Mouse (Mus musculus) midbrain, embryonic 12.5 days (tissue): ENCODE results near the gene Cd5. TPM values are rescaled to one million over a fixed set of nuclear protein-coding genes. Genes with fewer than 3 reads are reported as not detected.
A peak's percentile ranks its signal among the peaks of the same experiment; 100 is the strongest.

ENCODE experiments used
- ATAC-seq: fragments of 200-750 bp; cut with Nextera tagmentation; 2 replicates; pipeline ENCODE4 v1.8.0; 2017; ENCODE audit warnings: low read depth, moderate TSS enrichment, moderate library complexity; ENCODE audit not compliant: low FRiP score
- H3K27ac ChIP-seq: fragments of 300-500 bp; sonication (generic); replicated peaks from 2 replicates; pipeline ENCODE4 v1.5.1; 2016; ENCODE audit warnings: mild to moderate bottlenecking
- H3K27me3 ChIP-seq: fragments of 300-500 bp; sonication (generic); 2 replicates; pipeline ENCODE4 v1.6.1; 2016; ENCODE audit warnings: mild to moderate bottlenecking
- H3K36me3 ChIP-seq: fragments of 300-500 bp; sonication (generic); 2 replicates; pipeline ENCODE4 v1.6.1; 2016
- H3K4me1 ChIP-seq: fragments of 300-500 bp; sonication (generic); 2 replicates; pipeline ENCODE4 v1.6.1; 2016
- H3K4me2 ChIP-seq: fragments of 300-500 bp; sonication (generic); replicated peaks from 2 replicates; pipeline ENCODE4 v1.6.1; 2016; ENCODE audit warnings: mild to moderate bottlenecking, moderate library complexity
- H3K4me3 ChIP-seq: fragments of 300-500 bp; sonication (generic); 2 replicates; pipeline ENCODE4 v1.5.1; 2016; ENCODE audit warnings: mild to moderate bottlenecking
- H3K9ac ChIP-seq: fragments of 300-500 bp; sonication (generic); replicated peaks from 2 replicates; pipeline ENCODE4 v1.6.1; 2016; ENCODE audit warnings: mild to moderate bottlenecking, moderate library complexity
- H3K9me3 ChIP-seq: fragments of 300-500 bp; sonication (generic); 2 replicates; pipeline ENCODE4 v1.6.1; 2016; ENCODE audit warnings: mild to moderate bottlenecking
- WGBS: fragments of 180-500 bp; shearing (Covaris S2); methylation state at CpG from one replicate; pipeline ENCODE4 v1.1.7; 2016; 5-methylcytosine and 5-hydroxymethylcytosine counted together
- polyA plus RNA-seq: library from polyadenylated mRNA; unstranded; fragments of >200 nt; fragmentation: Nextera tagmentation; extraction: Ambion mirVana; gene quantifications from 2 replicates; pipeline ENCODE4 v1.2.1, GENCODE M21; 2016

Cd5 gene
- polyA plus RNA-seq, 1 experiment from 2014 or later, result 0.32 TPM

- peak; percentile 88 for ATAC-seq
- Histone ChIP-seq H3K4me3 (no peak overlapping the region), H3K4me1 (peaks cover 19% of the 10 kb centered on the region), H3K27ac (peak overlapping the region; percentile 72), H3K9me3 (no peaks in the 10 kb centered on the region), H3K27me3 (no peaks in the 10 kb centered on the region), H3K36me3 (peaks cover 49% of the 10 kb centered on the region), H3K9ac (no peak overlapping the region), H3K4me2 (no peak overlapping the region)
- WGBS, result 24% methylated on average over 8 of the region's 8 CpGs
Observed at GRCm38 (mm10) chr19:10709360-10710087, 29.3 kb downstream of the Cd5 start.

GRCm38 (mm10) chr19:10708900-10709299 is 29.9 kb downstream of the Cd5 start:
- H3K4me3 ChIP-seq, result no peak overlapping the region
- H3K4me2 ChIP-seq, result no peak overlapping the region
- 69% methylated on average over 6 of the region's 6 CpGs for WGBS
- H3K36me3 ChIP-seq, result peaks cover 46% of the 10 kb centered on the region
- ATAC-seq, result no peak
- H3K27ac ChIP-seq, result peak overlapping the region; percentile 72
- H3K4me1 ChIP-seq, result peaks cover 16% of the 10 kb centered on the region
- H3K9ac ChIP-seq, result no peak overlapping the region
- no peaks in the 10 kb centered on the region for H3K27me3 ChIP-seq
- H3K9me3 ChIP-seq, result no peaks in the 10 kb centered on the region

- no peak overlapping the region for H3K27ac ChIP-seq
Observed at GRCm38 (mm10) chr19:10707881-10708280, 30.9 kb downstream of the Cd5 start.

GRCm38 (mm10) chr19:10707087-10707875 is 31.5 kb downstream of the Cd5 start:
- Histone ChIP-seq H3K36me3 (peaks cover 30% of the 10 kb centered on the region), H3K4me3 (no peak overlapping the region), H3K27me3 (0 out of 2 replicates have a peak, but pooled peaks cover 7% of the 10 kb centered on the region), H3K4me1 (peaks cover 16% of the 10 kb centered on the region), H3K9me3 (no peaks in the 10 kb centered on the region), H3K4me2 (no peak overlapping the region), H3K27ac (no peak overlapping the region), H3K9ac (no peak overlapping the region)
- ATAC-seq, result no peak
- 78% methylated on average over 13 of the region's 13 CpGs for WGBS

More at GRCm38 (mm10) chr19:10707881-10708280, 30.9 kb downstream of the Cd5 start:
- no peaks in the 10 kb centered on the region for H3K9me3 ChIP-seq
- peaks cover 36% of the 10 kb centered on the region for H3K36me3 ChIP-seq
- H3K9ac ChIP-seq, result no peak overlapping the region
- H3K4me1 ChIP-seq, result peaks cover 16% of the 10 kb centered on the region
- H3K27me3 ChIP-seq, result 0 out of 2 replicates have a peak, but pooled peaks cover 6% of the 10 kb centered on the region
- ATAC-seq, result no peak
- WGBS, result 94% methylated on average over 1 of the region's 1 CpGs
- H3K4me2 ChIP-seq, result no peak overlapping the region
- no peak overlapping the region for H3K4me3 ChIP-seq

- H3K9me3 ChIP-seq, result no peaks in the 10 kb centered on the region
- H3K4me3 ChIP-seq, result no peak overlapping the region
- no peak overlapping the region for H3K4me2 ChIP-seq
- peaks cover 12% of the 10 kb centered on the region; the same call in 1 of the 2 replicates for H3K36me3 ChIP-seq
- 96% methylated on average over 8 of the region's 8 CpGs for WGBS
- no peak overlapping the region for H3K9ac ChIP-seq
- H3K27ac ChIP-seq, result no peak overlapping the region
- no peak for ATAC-seq
- 0 out of 2 replicates have a peak, but pooled peaks cover 7% of the 10 kb centered on the region for H3K27me3 ChIP-seq
- H3K4me1 ChIP-seq, result peaks cover 34% of the 10 kb centered on the region
Observed at GRCm38 (mm10) chr19:10703470-10703869, 35.3 kb downstream of the Cd5 start.

GRCm38 (mm10) chr19:10702125-10702524 is 36.7 kb downstream of the Cd5 start:
- H3K4me1 ChIP-seq, result peaks cover 45% of the 10 kb centered on the region
- H3K9ac ChIP-seq, result no peak overlapping the region
- no peak overlapping the region for H3K4me2 ChIP-seq
- H3K9me3 ChIP-seq, result no peaks in the 10 kb centered on the region
- ATAC-seq, result no peak
- H3K27ac ChIP-seq, result no peak overlapping the region
- no peak overlapping the region for H3K4me3 ChIP-seq
- WGBS, result 89% methylated on average over 8 of the region's 8 CpGs
- H3K27me3 ChIP-seq, result 0 out of 2 replicates have a peak, but pooled peaks cover 7% of the 10 kb centered on the region
- 0 out of 2 replicates have a peak, but pooled peaks cover 5% of the 10 kb centered on the region for H3K36me3 ChIP-seq

- Histone ChIP-seq H3K9ac (no peak overlapping the region), H3K27me3 (0 out of 2 replicates have a peak, but pooled peaks cover 7% of the 10 kb centered on the region), H3K4me1 (peaks cover 50% of the 10 kb centered on the region), H3K4me3 (no peak overlapping the region), H3K4me2 (no peak overlapping the region), H3K36me3 (no peaks in the 10 kb centered on the region), H3K9me3 (no peaks in the 10 kb centered on the region), H3K27ac (no peak overlapping the region)
- WGBS, result 43% methylated on average over 6 of the region's 6 CpGs
- ATAC-seq, result no peak
Observed at GRCm38 (mm10) chr19:10701013-10701726, 37.6 kb downstream of the Cd5 start.

- H3K4me3 ChIP-seq, result no peak overlapping the region
- 66% methylated on average over 9 of the region's 9 CpGs for WGBS
- H3K36me3 ChIP-seq, result no peaks in the 10 kb centered on the region
- no peak overlapping the region for H3K9ac ChIP-seq
- H3K27me3 ChIP-seq, result 0 out of 2 replicates have a peak, but pooled peaks cover 7% of the 10 kb centered on the region
- H3K4me1 ChIP-seq, result peaks cover 61% of the 10 kb centered on the region
- no peak overlapping the region for H3K27ac ChIP-seq
- no peaks in the 10 kb centered on the region for H3K9me3 ChIP-seq
- H3K4me2 ChIP-seq, result no peak overlapping the region
- ATAC-seq, result no peak
Observed at GRCm38 (mm10) chr19:10699851-10700250, 39.0 kb downstream of the Cd5 start.

- Histone ChIP-seq H3K36me3 (no peaks in the 10 kb centered on the region), H3K27me3 (0 out of 2 replicates have a peak, but pooled peaks cover 5% of the 10 kb centered on the region), H3K4me1 (peaks cover 61% of the 10 kb centered on the region), H3K4me2 (no peak overlapping the region), H3K4me3 (no peak overlapping the region), H3K27ac (no peak overlapping the region), H3K9me3 (no peaks in the 10 kb centered on the region), H3K9ac (0 out of 2 replicates have a peak overlapping the region, but pooled peaks have one; percentile 5)
- 70% methylated on average over 9 of the region's 9 CpGs for WGBS
- no peak for ATAC-seq
Observed at GRCm38 (mm10) chr19:10698131-10698991, 40.4 kb downstream of the Cd5 start.

GRCm38 (mm10) chr19:10695801-10696200 is 43.0 kb downstream of the Cd5 start:
- no peak for ATAC-seq
- no peaks in the 10 kb centered on the region for H3K27me3 ChIP-seq
- 0 out of 2 replicates have a peak overlapping the region, but pooled peaks have one; percentile 20 for H3K9ac ChIP-seq
- peak overlapping the region; percentile 6; the same call in 1 of the 2 replicates for H3K4me2 ChIP-seq
- H3K36me3 ChIP-seq, result no peaks in the 10 kb centered on the region
- no peak overlapping the region for H3K4me3 ChIP-seq
- peak overlapping the region; percentile 54 for H3K27ac ChIP-seq
- WGBS, result 22% methylated on average over 7 of the region's 7 CpGs
- H3K4me1 ChIP-seq, result peaks cover 56% of the 10 kb centered on the region
- H3K9me3 ChIP-seq, result no peaks in the 10 kb centered on the region
